Mouse (Mus musculus) limb, embryonic 14.5 days (tissue): ENCODE results near the gene Dync1li1. TPM values are rescaled to one million over a fixed set of nuclear protein-coding genes. Genes with fewer than 3 reads are reported as not detected.

Experiments used
- ATAC-seq: fragments of 200-750 bp; cut with Nextera tagmentation; 2 replicates; pipeline ENCODE4 v1.8.0; 2017; ENCODE audit warnings: low read depth, moderate number of reproducible peaks, moderate TSS enrichment; ENCODE audit not compliant: low FRiP score
- DNase-seq: peaks from one replicate; pipeline ENCODE4 v3.0.0-alpha.2; 2015; ENCODE audit warnings: low spot score
- H3K27ac ChIP-seq: fragments of 300-500 bp; sonication (generic); replicated peaks from 2 replicates; pipeline ENCODE4 v1.5.1; 2014; ENCODE audit warnings: low read depth, mild to moderate bottlenecking, low read length, moderate library complexity, mixed read lengths
- H3K27me3 ChIP-seq: fragments of 300-500 bp; sonication (generic); 2 replicates; pipeline ENCODE4 v1.6.1; 2014; ENCODE audit warnings: low read length, mixed read lengths; ENCODE audit not compliant: control insufficient read depth, insufficient read depth
- H3K36me3 ChIP-seq: fragments of 300-500 bp; sonication (generic); 2 replicates; pipeline ENCODE4 v1.6.1; 2014; ENCODE audit warnings: mild to moderate bottlenecking, low read length, moderate library complexity, mixed read lengths; ENCODE audit not compliant: control insufficient read depth, insufficient read depth
- H3K4me1 ChIP-seq: fragments of 300-500 bp; sonication (generic); 2 replicates; pipeline ENCODE4 v1.6.1; 2014; ENCODE audit warnings: antibody characterized with exemption, low read length, mixed read lengths; ENCODE audit not compliant: control insufficient read depth, insufficient read depth
- H3K4me2 ChIP-seq: fragments of 300-500 bp; sonication (generic); replicated peaks from 2 replicates; pipeline ENCODE4 v1.6.1; 2014; ENCODE audit warnings: low read depth, mild to moderate bottlenecking, low read length, moderate library complexity; ENCODE audit not compliant: severe bottlenecking
- H3K4me3 ChIP-seq: fragments of 300-500 bp; sonication (generic); replicated peaks from 2 replicates; pipeline ENCODE4 v1.5.1; 2014; ENCODE audit warnings: low read length
- H3K9ac ChIP-seq: fragments of 300-500 bp; sonication (generic); 2 replicates; pipeline ENCODE4 v1.6.1; 2014; ENCODE audit warnings: mild to moderate bottlenecking, low read depth, low read length, moderate library complexity; ENCODE audit not compliant: severe bottlenecking
- H3K9me3 ChIP-seq: fragments of 300-500 bp; sonication (generic); 2 replicates; pipeline ENCODE4 v1.6.1; 2016; ENCODE audit warnings: low read length; ENCODE audit not compliant: control insufficient read depth
- POLR2A ChIP-seq: fragments of 200-500 bp; IDR thresholded peaks from 2 replicates; pipeline ENCODE4 v1.8.0; 2012; ENCODE audit warnings: inconsistent platforms, mild to moderate bottlenecking, moderate library complexity, borderline replicate concordance; ENCODE audit not compliant: insufficient read depth, insufficient read length; ENCODE audit errors: extremely low read depth
- WGBS: fragments of 180-500 bp; shearing (Covaris S2); extraction: QIAGEN DNeasy Blood & Tissue Kit; methylation state at CpG from one replicate; pipeline ENCODE4 v1.1.7; 2014; 5-methylcytosine and 5-hydroxymethylcytosine counted together
- polyA plus RNA-seq, 2 experiments: library from polyadenylated mRNA; depleted of rRNA in 1 of 2; stranded (reverse) in 1 of 2; unstranded in 1 of 2; fragments of >200 nt; fragmentation: Nextera tagmentation in 1 of 2; extraction: Ambion mirVana in 1 of 2; gene quantifications; 2 replicates each; pipeline versions ENCODE4 v1.2.1 to v1.2.3; 2012 to 2014

Gene Dync1li1
- polyA plus RNA-seq (2012; rRNA removed) (30.9 and 39.5 TPM in 2 replicates), polyA plus RNA-seq (2014; fragmentation: Nextera tagmentation; extraction: Ambion mirVana) (34.5 and 39.6 TPM in 2 replicates)

DNA sequence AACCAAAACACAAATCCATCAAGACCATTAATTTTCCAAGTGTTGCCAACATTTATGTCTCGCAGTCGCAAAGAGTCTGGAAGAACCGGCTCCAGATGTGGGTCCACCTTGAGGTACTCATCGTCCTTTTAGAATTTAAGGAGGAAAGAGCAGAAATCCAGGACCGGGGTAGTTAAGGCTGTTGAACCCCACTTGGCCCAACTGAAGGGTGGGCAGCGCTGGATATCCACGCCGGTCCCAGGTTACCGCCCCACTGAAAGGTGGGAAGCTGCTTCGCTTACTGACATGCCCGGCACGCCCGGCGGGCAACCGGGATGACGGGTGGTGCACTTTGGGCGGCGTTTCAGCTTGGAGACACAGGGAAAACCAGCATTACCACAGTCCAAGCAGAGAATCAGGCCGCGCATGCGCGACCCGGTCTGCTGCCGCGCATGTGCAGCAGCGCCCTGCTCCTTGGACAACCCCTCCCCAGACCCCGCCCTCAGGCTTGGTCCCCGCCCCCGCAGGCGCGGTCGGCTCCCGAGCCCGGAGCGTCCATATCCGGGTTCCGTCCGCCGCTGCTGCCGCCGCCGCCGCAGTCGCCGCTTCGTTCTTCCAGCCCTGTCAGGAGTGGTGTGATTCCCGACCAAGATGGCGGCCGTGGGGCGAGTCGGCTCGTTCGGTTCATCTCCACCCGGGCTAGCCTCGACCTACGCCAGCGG, at the start of gene Dync1li1:
Gene Dync1li1, plus strand, starts transcription at position 539 of the 701 bp plus-strand sequence.
- Histone ChIP-seq H3K27me3 (no peaks in the 10 kb centered on the region), H3K9me3 (no peaks in the 10 kb centered on the region), H3K4me2 (peak within 1 kb of the TSS; percentile 89), H3K4me1 (peaks cover 11% of the 10 kb centered on the region), H3K4me3 (peak within 1 kb of the TSS; percentile 96), H3K27ac (peak within 1 kb of the TSS; percentile 81), H3K9ac (peak within 1 kb of the TSS; percentile 90), H3K36me3 (peaks cover 17% of the 10 kb centered on the region)
- WGBS, result 1% methylated on average over 48 of the region's 57 CpGs
- ATAC-seq (peak; percentile 96), DNase-seq (peak; percentile 99)
- peak; percentile 70; the same call in 1 of the 2 replicates for TF ChIP-seq POLR2A

DNA sequence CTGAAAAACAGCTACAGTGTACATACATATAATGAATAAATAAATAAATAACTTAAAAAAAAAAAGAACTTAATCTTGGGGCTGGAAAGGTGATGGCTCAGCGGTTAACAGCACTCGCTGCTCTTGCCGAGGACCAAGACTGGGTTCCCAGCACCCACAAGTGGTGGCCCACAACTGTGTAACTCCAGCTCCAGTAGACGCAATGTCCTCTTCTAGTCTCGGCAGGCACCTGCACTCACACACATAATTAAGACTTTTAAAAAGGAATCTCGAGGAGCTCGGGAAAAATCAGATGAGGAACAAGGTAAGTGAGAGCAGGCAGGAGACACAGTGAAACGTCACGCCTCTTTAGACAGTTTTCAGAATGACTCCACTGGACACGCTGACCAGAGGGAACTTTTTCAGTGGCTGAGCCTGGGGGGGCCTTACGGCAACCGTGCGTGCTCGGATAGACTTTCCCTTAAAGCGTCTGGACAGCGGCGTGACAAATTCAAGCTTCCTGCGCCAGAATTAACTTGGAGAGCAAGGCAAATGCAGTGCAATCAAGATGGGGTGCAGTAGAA, 49.3 kb upstream of the Dync1li1 start:
- ATAC-seq, result no peak; the same call in 1 of the 2 replicates
- H3K4me1 ChIP-seq, result peaks cover 6% of the 10 kb centered on the region; the same call in 1 of the 2 replicates
- H3K9ac ChIP-seq, result peak overlapping the region; percentile 72
- no peaks in the 10 kb centered on the region for H3K27me3 ChIP-seq
- peaks cover 8% of the 10 kb centered on the region for H3K36me3 ChIP-seq
- no peaks in the 10 kb centered on the region for H3K9me3 ChIP-seq
- peak overlapping the region; percentile 91 for H3K4me2 ChIP-seq
- peak overlapping the region; percentile 87 for H3K27ac ChIP-seq
- 12% methylated on average over 18 of the region's 18 CpGs for WGBS
- no peak for TF ChIP-seq POLR2A
- H3K4me3 ChIP-seq, result peak overlapping the region; percentile 86
- peak; percentile 7 for DNase-seq

DNA sequence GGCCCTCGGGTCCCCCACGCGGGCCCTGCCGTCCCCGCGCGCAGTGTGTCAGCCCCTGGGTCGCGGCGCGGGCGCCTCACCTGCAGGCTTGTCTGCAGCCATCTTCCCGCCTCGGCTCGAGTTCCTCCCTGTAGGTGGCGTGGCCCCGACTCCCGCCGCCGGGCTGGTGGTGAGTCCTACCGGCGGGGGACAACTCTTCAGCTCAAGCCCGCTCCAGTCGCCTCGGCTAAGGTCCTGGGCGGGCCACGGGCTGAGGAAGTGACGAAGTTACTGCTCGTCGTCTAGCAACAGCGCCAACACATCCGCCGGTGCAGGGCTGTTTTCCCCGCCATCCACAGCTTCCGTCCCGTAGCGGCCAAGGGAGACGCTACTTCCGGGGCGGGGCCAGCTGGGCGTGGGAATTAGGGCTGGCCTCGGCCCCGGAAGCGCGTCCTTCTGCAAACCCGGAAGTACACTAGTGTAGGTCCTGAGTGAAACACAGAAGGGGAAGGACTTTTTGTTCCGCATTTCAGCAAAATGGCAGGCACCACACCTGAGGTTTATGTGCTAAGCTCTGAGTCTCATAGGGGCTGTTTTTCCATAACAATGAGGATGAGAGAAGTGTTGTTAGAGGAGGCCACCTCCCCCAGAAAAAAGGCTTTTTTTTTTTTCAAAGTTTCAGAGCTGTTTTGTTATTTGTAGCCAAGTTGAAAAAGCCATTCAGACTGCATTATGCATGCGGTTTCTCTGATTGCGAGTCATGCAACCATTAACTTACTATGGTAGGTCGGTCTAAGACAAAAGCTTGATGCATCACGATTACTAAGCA, 48.5 kb upstream of the Dync1li1 start, which contains the start of gene Cnot10:
Gene Cnot10, minus strand, starts transcription at position 346 of the 808 bp plus-strand sequence.
- Histone ChIP-seq H3K36me3 (peaks cover 8% of the 10 kb centered on the region), H3K9ac (peak within 1 kb of the TSS; percentile 72), H3K27ac (peak within 1 kb of the TSS; percentile 87), H3K4me2 (peak within 1 kb of the TSS; percentile 91), H3K4me3 (peak within 1 kb of the TSS; percentile 86), H3K27me3 (no peaks in the 10 kb centered on the region), H3K9me3 (no peaks in the 10 kb centered on the region), H3K4me1 (peaks cover 6% of the 10 kb centered on the region; the same call in 1 of the 2 replicates)
- DNase-seq (peak; percentile 98), ATAC-seq (peak; percentile 99)
- 5% methylated on average over 46 of the region's 51 CpGs for WGBS
- TF ChIP-seq POLR2A, result no peak

DNA sequence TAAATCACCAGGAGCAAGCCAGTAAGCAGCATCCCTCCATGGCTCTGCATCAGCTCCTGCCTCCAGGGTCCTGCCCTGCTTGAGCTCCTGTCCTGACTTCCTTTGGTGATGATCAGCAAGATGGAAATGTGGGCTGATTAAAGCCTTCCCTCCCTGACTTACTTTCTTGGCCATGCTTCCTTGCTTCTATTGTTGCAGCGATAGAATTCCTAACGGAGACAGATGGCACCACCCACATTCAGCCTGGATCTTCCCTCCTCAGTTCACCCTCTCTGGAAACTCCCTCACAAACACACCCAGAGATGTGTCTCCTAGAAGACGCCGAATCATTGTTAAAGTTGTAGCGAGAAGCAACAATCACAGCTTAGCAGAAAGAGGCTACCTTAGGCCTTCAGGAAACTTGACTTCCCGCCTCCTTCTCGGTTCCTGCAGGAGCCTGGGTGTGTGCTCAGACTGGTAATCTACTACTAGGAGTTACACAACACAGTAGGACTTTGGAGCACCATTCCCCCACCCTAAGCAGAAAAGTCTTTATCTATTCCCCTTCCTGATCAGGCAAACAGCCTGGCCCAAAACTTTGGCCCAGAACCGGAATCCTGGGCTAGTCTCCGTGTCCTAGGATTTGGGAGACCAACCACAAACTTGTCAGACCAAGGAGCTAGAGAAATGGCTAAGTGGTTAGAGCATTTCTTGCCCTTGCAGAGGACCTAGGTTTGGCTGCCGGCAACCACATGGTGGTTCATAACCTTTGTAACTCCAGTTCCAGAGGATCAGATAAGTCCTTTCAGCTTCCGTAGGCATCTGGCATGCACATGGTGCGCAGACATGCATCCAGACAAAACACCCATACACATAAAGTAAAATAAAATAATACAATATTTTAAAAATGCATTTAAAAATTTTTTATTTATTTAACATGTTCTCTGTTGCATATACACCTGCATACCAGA, 41.8 kb upstream of the Dync1li1 start:
- DNase-seq (no peak), ATAC-seq (no peak)

More for the DNA sequence above, 41.8 kb upstream of the Dync1li1 start:
- no peak overlapping the region for H3K9ac ChIP-seq
- no peak overlapping the region for H3K4me2 ChIP-seq
- no peaks in the 10 kb centered on the region for H3K27me3 ChIP-seq
- TF ChIP-seq POLR2A, result no peak
- 87% methylated on average over 12 of the region's 12 CpGs for WGBS
- no peaks in the 10 kb centered on the region for H3K4me1 ChIP-seq
- H3K9me3 ChIP-seq, result no peaks in the 10 kb centered on the region
- no peaks in the 10 kb centered on the region for H3K36me3 ChIP-seq
- H3K4me3 ChIP-seq, result no peak overlapping the region
- H3K27ac ChIP-seq, result no peak overlapping the region
